Mouse (Mus musculus) intestine, postnatal 0 days (tissue): ENCODE data around the gene Tbc1d13. TPM values are rescaled to one million over a fixed set of nuclear protein-coding genes. Genes with fewer than 3 reads are reported as not detected.
"Not testable (repeated sequence)": the region's sequence is repeated elsewhere in the genome, so short reads cannot be mapped to it uniquely, and the experiment has no call there.

Experiments used
- ATAC-seq: fragments of 200-750 bp; cut with Nextera tagmentation; 2 replicates; pipeline ENCODE4 v1.8.0; 2017; ENCODE audit warnings: mild to moderate bottlenecking, moderate TSS enrichment, moderate library complexity
- H3K27ac ChIP-seq: fragments of 300-500 bp; sonication (generic); 2 replicates; pipeline ENCODE4 v1.5.1; 2014; ENCODE audit warnings: mild to moderate bottlenecking, low read depth, low read length, moderate library complexity
- H3K27me3 ChIP-seq: fragments of 300-500 bp; sonication (generic); replicated peaks from 2 replicates; pipeline ENCODE4 v1.6.1; 2014; ENCODE audit warnings: low read length, mixed read lengths; ENCODE audit not compliant: control insufficient read depth, insufficient read depth
- H3K36me3 ChIP-seq: fragments of 300-500 bp; sonication (generic); 2 replicates; pipeline ENCODE4 v1.6.1; 2014; ENCODE audit warnings: mild to moderate bottlenecking, moderate library complexity; ENCODE audit not compliant: control insufficient read depth, insufficient read depth
- H3K4me1 ChIP-seq: fragments of 300-500 bp; sonication (generic); replicated peaks from 2 replicates; pipeline ENCODE4 v1.6.1; 2014; ENCODE audit warnings: antibody characterized with exemption, low read length, mixed read lengths; ENCODE audit not compliant: control insufficient read depth, insufficient read depth
- H3K4me2 ChIP-seq: fragments of 300-500 bp; sonication (generic); replicated peaks from 2 replicates; pipeline ENCODE4 v1.6.1; 2014; ENCODE audit warnings: low read depth, mild to moderate bottlenecking, moderate library complexity
- H3K4me3 ChIP-seq: fragments of 300-500 bp; sonication (generic); 2 replicates; pipeline ENCODE4 v1.5.1; 2014; ENCODE audit warnings: low read depth, low read length
- H3K9ac ChIP-seq: fragments of 300-500 bp; sonication (generic); 2 replicates; pipeline ENCODE4 v1.6.1; 2014; ENCODE audit warnings: mild to moderate bottlenecking, low read depth, low read length
- H3K9me3 ChIP-seq: fragments of 300-500 bp; sonication (generic); 2 replicates; pipeline ENCODE4 v1.6.1; 2016; ENCODE audit warnings: mixed run types; ENCODE audit not compliant: control insufficient read depth
- CTCF ChIP-seq: sonication (generic); IDR thresholded peaks from 2 replicates; pipeline ENCODE4 v1.5.1; 2016; ENCODE audit warnings: low read depth, mild to moderate bottlenecking, control low read depth, antibody characterized with exemption, moderate library complexity
- WGBS: fragments of 180-500 bp; shearing (Covaris S2); extraction: QIAGEN DNeasy Blood & Tissue Kit; methylation state at CpG from one replicate; pipeline ENCODE4 v1.1.7; 2014; 5-methylcytosine and 5-hydroxymethylcytosine counted together
- polyA plus RNA-seq: library from polyadenylated mRNA; unstranded; fragments of >200 nt; fragmentation: Nextera tagmentation; extraction: Ambion mirVana; gene quantifications from 2 replicates; pipeline ENCODE4 v1.2.1, GENCODE M21; 2015

Tbc1d13 gene
- polyA plus RNA-seq, 1 experiment from 2014 or later = 5.3 TPM

- ATAC-seq = no peak; the same call in 1 of the 2 replicates
- no peaks in the 10 kb centered on the region for H3K27me3 ChIP-seq
- 1% methylated on average over 44 of the region's 44 CpGs for WGBS
- peak overlapping the region; percentile 80 for H3K4me2 ChIP-seq
- no peak for TF ChIP-seq CTCF
- H3K36me3 ChIP-seq = peaks cover 6% of the 10 kb centered on the region
- H3K9me3 ChIP-seq = no peaks in the 10 kb centered on the region
- peak overlapping the region; percentile 76 for H3K9ac ChIP-seq
- H3K4me3 ChIP-seq = peak overlapping the region; percentile 85
- peak overlapping the region; percentile 77 for H3K27ac ChIP-seq
- no peaks in the 10 kb centered on the region for H3K4me1 ChIP-seq
Measured at GRCm38 (mm10) chr2:30123729-30124471, 9.6 kb upstream of the Tbc1d13 start.

- Histone ChIP-seq H3K4me2 (peak within 1 kb of the TSS; percentile 80), H3K4me3 (peak within 1 kb of the TSS; percentile 85), H3K4me1 (no peaks in the 10 kb centered on the region), H3K9me3 (no peaks in the 10 kb centered on the region), H3K27ac (peak within 1 kb of the TSS; percentile 77), H3K27me3 (no peaks in the 10 kb centered on the region), H3K9ac (peak within 1 kb of the TSS; percentile 76), H3K36me3 (peaks cover 6% of the 10 kb centered on the region)
- no peak for TF ChIP-seq CTCF
- WGBS = 9% methylated on average over 31 of the region's 31 CpGs
- ATAC-seq = peak; percentile 94
Measured at GRCm38 (mm10) chr2:30124472-30125274, 8.9 kb upstream of the Tbc1d13 start, which contains the start of gene Zer1. Zer1 (minus strand) TSS chr2:30124585.

GRCm38 (mm10) chr2:30128789-30129188 lies 4.8 kb upstream of the Tbc1d13 start:
- Histone ChIP-seq H3K9me3 (no peaks in the 10 kb centered on the region), H3K4me2 (no peak overlapping the region), H3K4me3 (no peak overlapping the region), H3K27ac (no peak overlapping the region), H3K36me3 (no peaks in the 10 kb centered on the region), H3K27me3 (no peaks in the 10 kb centered on the region), H3K4me1 (no peaks in the 10 kb centered on the region), H3K9ac (no peak overlapping the region)
- TF ChIP-seq CTCF = peak; percentile 84
- WGBS = 36% methylated on average over 2 of the region's 2 CpGs
- no peak for ATAC-seq

- H3K36me3 ChIP-seq = no peaks in the 10 kb centered on the region
- no peak overlapping the region for H3K9ac ChIP-seq
- no peaks in the 10 kb centered on the region for H3K9me3 ChIP-seq
- no peak overlapping the region for H3K4me2 ChIP-seq
- no peak overlapping the region for H3K27ac ChIP-seq
- H3K27me3 ChIP-seq = no peaks in the 10 kb centered on the region
- TF ChIP-seq CTCF = no peak
- H3K4me1 ChIP-seq = no peaks in the 10 kb centered on the region
- no peak for ATAC-seq
- 66% methylated on average over 4 of the region's 4 CpGs for WGBS
- no peak overlapping the region for H3K4me3 ChIP-seq
Measured at GRCm38 (mm10) chr2:30130156-30130555, 3.4 kb upstream of the Tbc1d13 start.

- H3K4me2 ChIP-seq, H3K27ac ChIP-seq, H3K36me3 ChIP-seq, H3K4me3 ChIP-seq, H3K27me3 ChIP-seq, H3K9ac ChIP-seq, H3K4me1 ChIP-seq, ATAC-seq, H3K9me3 ChIP-seq: not testable (repeated sequence)
- 46% methylated on average over 5 of the region's 5 CpGs for WGBS
- TF ChIP-seq CTCF = peak; percentile 51
Measured at GRCm38 (mm10) chr2:30131240-30131639, 2.3 kb upstream of the Tbc1d13 start.

- Histone ChIP-seq H3K4me2 (peak overlapping the region; percentile 83), H3K36me3 (peaks cover 15% of the 10 kb centered on the region; the same call in 1 of the 2 replicates), H3K4me3 (peak overlapping the region; percentile 87), H3K4me1 (no peaks in the 10 kb centered on the region), H3K9me3 (no peaks in the 10 kb centered on the region), H3K9ac (peak overlapping the region; percentile 53), H3K27me3 (no peaks in the 10 kb centered on the region), H3K27ac (peak overlapping the region; percentile 93)
- no peak for TF ChIP-seq CTCF
- WGBS = 5% methylated on average over 16 of the region's 16 CpGs
- peak; percentile 74 for ATAC-seq
Measured at GRCm38 (mm10) chr2:30132801-30133612, 539 bp upstream of the Tbc1d13 start.
